Mouse (Mus musculus) neural tube, embryonic 13.5 days (tissue): ENCODE measurements around the gene Ccdc159. TPM values are rescaled to one million over a fixed set of nuclear protein-coding genes. Genes with fewer than 3 reads are reported as not detected.

Source experiments
- ATAC-seq: fragments of 200-750 bp; cut with Nextera tagmentation; 2 replicates; pipeline ENCODE4 v1.8.0; 2017; ENCODE audit warnings: low read depth, mild to moderate bottlenecking, moderate TSS enrichment, moderate library complexity
- H3K27ac ChIP-seq: fragments of 300-500 bp; sonication (generic); replicated peaks from 2 replicates; pipeline ENCODE4 v1.5.1; 2015; ENCODE audit warnings: moderate library complexity, mild to moderate bottlenecking, inconsistent platforms
- H3K27me3 ChIP-seq: fragments of 300-500 bp; sonication (generic); 2 replicates; pipeline ENCODE4 v1.6.1; 2015; ENCODE audit warnings: mild to moderate bottlenecking, inconsistent platforms
- H3K36me3 ChIP-seq: fragments of 300-500 bp; sonication (generic); 2 replicates; pipeline ENCODE4 v1.6.1; 2015; ENCODE audit warnings: mild to moderate bottlenecking, inconsistent platforms
- H3K4me1 ChIP-seq: fragments of 300-500 bp; sonication (generic); replicated peaks from 2 replicates; pipeline ENCODE4 v1.6.1; 2015; ENCODE audit warnings: inconsistent platforms
- H3K4me2 ChIP-seq: fragments of 300-500 bp; sonication (generic); 2 replicates; pipeline ENCODE4 v1.6.1; 2015; ENCODE audit warnings: inconsistent platforms, mild to moderate bottlenecking, moderate library complexity
- H3K4me3 ChIP-seq: fragments of 300-500 bp; sonication (generic); 2 replicates; pipeline ENCODE4 v1.5.1; 2015; ENCODE audit warnings: mild to moderate bottlenecking, inconsistent platforms
- H3K9ac ChIP-seq: fragments of 300-500 bp; sonication (generic); 2 replicates; pipeline ENCODE4 v1.6.1; 2015; ENCODE audit warnings: moderate library complexity, mild to moderate bottlenecking, inconsistent platforms
- H3K9me3 ChIP-seq: fragments of 300-500 bp; sonication (generic); 2 replicates; pipeline ENCODE4 v1.6.1; 2016; ENCODE audit warnings: inconsistent platforms
- WGBS: fragments of 180-500 bp; shearing (Covaris S2); methylation state at CpG from one replicate; pipeline ENCODE4 v1.1.7; 2015; 5-methylcytosine and 5-hydroxymethylcytosine counted together
- polyA plus RNA-seq: library from polyadenylated mRNA; unstranded; fragments of >200 nt; fragmentation: Nextera tagmentation; extraction: Ambion mirVana; gene quantifications from 2 replicates; pipeline ENCODE4 v1.2.1, GENCODE M21; 2015

Gene Ccdc159
- polyA plus RNA-seq, 1 experiment from 2014 or later = 7.6 TPM

DNA sequence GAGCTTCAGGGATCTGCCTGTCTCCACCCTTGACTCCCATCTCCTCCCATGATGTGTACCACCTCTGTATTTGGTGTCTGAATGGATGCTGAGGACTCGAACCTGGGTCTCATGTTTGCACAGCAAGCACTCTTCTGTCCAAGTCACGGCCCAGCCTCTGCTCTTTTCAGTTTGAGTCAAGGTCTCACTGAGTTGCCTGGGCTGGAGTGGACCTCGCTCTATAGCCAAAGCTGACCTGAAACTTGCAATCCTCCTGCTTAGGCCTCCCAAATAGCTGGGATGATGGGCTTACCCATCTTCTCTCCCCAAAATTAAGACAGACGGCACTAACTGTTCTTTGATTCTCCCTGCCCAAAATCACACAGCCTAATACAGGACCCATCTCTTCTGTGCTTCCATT, 4.2 kb upstream of the Ccdc159 start:
- no peaks in the 10 kb centered on the region for H3K27me3 ChIP-seq
- peaks cover 7% of the 10 kb centered on the region; the same call in 1 of the 2 replicates for H3K36me3 ChIP-seq
- H3K4me3 ChIP-seq = no peak overlapping the region
- no peak overlapping the region for H3K27ac ChIP-seq
- WGBS = 85% methylated on average over 4 of the region's 4 CpGs
- H3K9me3 ChIP-seq = no peaks in the 10 kb centered on the region
- no peak for ATAC-seq
- H3K4me1 ChIP-seq = peaks cover 22% of the 10 kb centered on the region
- no peak overlapping the region for H3K9ac ChIP-seq
- H3K4me2 ChIP-seq = no peak overlapping the region

GRCm38 (mm10) chr9:21923490-21924098, 3.7 kb upstream of the Ccdc159 start:
- WGBS = 81% methylated on average over 3 of the region's 3 CpGs
- H3K4me3 ChIP-seq = no peak overlapping the region
- peaks cover 7% of the 10 kb centered on the region; the same call in 1 of the 2 replicates for H3K36me3 ChIP-seq
- H3K4me1 ChIP-seq = peaks cover 16% of the 10 kb centered on the region
- H3K27me3 ChIP-seq = no peaks in the 10 kb centered on the region
- H3K9me3 ChIP-seq = no peaks in the 10 kb centered on the region
- no peak overlapping the region for H3K27ac ChIP-seq
- ATAC-seq = no peak
- no peak overlapping the region for H3K4me2 ChIP-seq
- no peak overlapping the region for H3K9ac ChIP-seq

- Histone ChIP-seq H3K4me1 (peaks cover 16% of the 10 kb centered on the region), H3K4me3 (no peak overlapping the region), H3K4me2 (no peak overlapping the region), H3K9ac (no peak overlapping the region), H3K27ac (no peak overlapping the region), H3K27me3 (no peaks in the 10 kb centered on the region), H3K9me3 (no peaks in the 10 kb centered on the region), H3K36me3 (peaks cover 7% of the 10 kb centered on the region; the same call in 1 of the 2 replicates)
- WGBS = 76% methylated on average over 6 of the region's 6 CpGs
- no peak for ATAC-seq
These were observed 3.2 kb upstream of the Ccdc159 start for GRCm38 (mm10) chr9:21924099-21924493.

DNA sequence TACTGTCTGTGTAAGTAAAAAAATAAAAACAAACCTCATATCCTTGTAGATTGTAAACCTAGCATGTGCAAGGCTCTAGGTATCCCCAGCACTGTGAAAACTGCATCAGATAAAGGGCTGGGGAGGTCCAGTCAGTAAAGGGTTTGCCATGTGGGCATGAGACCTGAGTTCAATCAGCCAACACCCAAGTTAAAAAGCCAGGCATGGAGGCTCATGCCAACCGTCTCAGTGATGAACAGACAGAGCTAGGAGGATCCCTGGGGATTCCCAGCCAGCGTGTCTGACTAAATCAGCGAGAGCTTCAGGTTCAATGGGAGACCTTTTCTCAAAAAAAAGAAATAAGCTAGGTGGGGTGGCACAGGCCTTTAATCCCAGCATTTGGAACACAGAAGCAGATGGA, 2.2 kb upstream of the Ccdc159 start:
- ATAC-seq = no peak
- Histone ChIP-seq H3K36me3 (peaks cover 7% of the 10 kb centered on the region; the same call in 1 of the 2 replicates), H3K27ac (no peak overlapping the region), H3K4me3 (no peak overlapping the region), H3K9me3 (no peaks in the 10 kb centered on the region), H3K4me1 (peaks cover 16% of the 10 kb centered on the region), H3K9ac (no peak overlapping the region), H3K4me2 (no peak overlapping the region), H3K27me3 (no peaks in the 10 kb centered on the region)
- 80% methylated on average over 3 of the region's 3 CpGs for WGBS

DNA sequence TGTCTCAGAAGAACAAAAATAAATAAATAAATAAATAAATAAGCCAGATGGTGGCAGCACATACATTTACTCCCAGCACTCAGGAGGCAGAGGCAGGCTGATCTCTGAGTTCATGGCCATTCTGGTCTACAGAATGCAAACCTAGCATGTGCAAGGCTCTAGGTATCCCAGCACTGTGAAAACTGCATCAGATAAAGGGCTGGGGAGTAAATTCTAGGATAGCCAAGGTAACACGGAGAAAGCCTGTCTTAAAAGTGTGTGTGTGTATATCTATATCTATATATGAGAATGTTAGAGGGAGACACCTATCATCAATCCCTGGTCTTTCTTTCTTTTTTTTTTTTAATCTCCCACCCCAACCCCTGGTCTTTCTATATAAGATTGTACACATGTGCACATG, 1.8 kb upstream of the Ccdc159 start:
- WGBS = 100% methylated on average over 1 of the region's 1 CpGs
- Histone ChIP-seq H3K4me2 (no peak overlapping the region), H3K4me1 (peaks cover 16% of the 10 kb centered on the region), H3K36me3 (peaks cover 7% of the 10 kb centered on the region; the same call in 1 of the 2 replicates), H3K9ac (no peak overlapping the region), H3K27ac (no peak overlapping the region), H3K27me3 (no peaks in the 10 kb centered on the region), H3K9me3 (no peaks in the 10 kb centered on the region), H3K4me3 (no peak overlapping the region)
- no peak for ATAC-seq

DNA sequence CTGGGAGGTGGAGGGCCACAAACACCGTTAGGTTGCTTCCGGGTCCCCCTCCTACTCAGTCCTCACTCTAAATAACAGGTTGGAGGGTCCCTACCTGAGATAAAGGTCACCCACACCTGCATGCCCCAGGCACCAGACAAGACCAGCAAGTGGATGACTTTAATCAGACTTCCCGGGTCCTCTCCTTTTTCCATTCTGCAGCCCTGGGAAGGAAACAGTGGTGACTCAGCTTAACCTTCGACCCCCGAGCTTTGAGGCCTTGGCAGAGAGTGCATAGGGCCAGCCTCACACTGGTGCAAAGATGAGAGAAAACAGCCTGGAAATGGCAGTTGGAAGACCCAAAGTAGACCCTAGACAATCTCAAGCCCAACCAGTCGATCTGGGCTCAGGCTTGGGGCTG, 1.1 kb upstream of the Ccdc159 start:
- ATAC-seq = no peak
- Histone ChIP-seq H3K27ac (no peak overlapping the region), H3K4me1 (peaks cover 16% of the 10 kb centered on the region), H3K4me2 (peak overlapping the region; percentile 67), H3K36me3 (peaks cover 7% of the 10 kb centered on the region; the same call in 1 of the 2 replicates), H3K9me3 (no peaks in the 10 kb centered on the region), H3K27me3 (no peaks in the 10 kb centered on the region), H3K4me3 (peak overlapping the region; percentile 52), H3K9ac (peak overlapping the region; percentile 79)
- 81% methylated on average over 6 of the region's 6 CpGs for WGBS

GRCm38 (mm10) chr9:21926784-21927183, 487 bp upstream of the Ccdc159 start:
- Histone ChIP-seq H3K9ac (peak overlapping the region; percentile 79), H3K27ac (peak overlapping the region; percentile 71), H3K36me3 (peaks cover 7% of the 10 kb centered on the region; the same call in 1 of the 2 replicates), H3K4me1 (peaks cover 16% of the 10 kb centered on the region), H3K4me3 (peak overlapping the region; percentile 52), H3K9me3 (no peaks in the 10 kb centered on the region), H3K27me3 (no peaks in the 10 kb centered on the region), H3K4me2 (peak overlapping the region; percentile 67)
- WGBS = 3% methylated on average over 6 of the region's 6 CpGs
- peak; percentile 15; the same call in 1 of the 2 replicates for ATAC-seq

DNA sequence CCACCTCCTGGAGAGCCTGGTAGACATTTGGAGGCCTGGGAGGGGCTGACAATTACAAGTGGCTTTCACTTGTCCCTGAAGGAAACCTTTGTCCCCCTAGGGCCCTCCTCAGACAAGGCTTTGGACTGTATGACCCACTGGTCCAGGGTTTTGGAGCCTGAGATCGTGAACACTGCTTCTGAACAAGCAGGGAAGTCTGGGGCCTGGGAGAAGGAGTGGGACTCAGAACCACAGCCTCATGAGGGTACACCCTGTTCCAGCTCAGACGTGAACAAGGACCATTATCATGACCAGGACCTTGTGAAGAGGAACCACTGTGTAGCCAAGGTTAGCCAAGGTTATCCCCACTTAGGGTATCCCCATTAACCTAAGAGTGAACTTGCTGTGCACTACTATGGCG, 1.9 kb downstream of the Ccdc159 start:
- peaks cover 12% of the 10 kb centered on the region for H3K4me1 ChIP-seq
- no peak overlapping the region for H3K27ac ChIP-seq
- no peaks in the 10 kb centered on the region for H3K9me3 ChIP-seq
- H3K4me3 ChIP-seq = no peak overlapping the region
- H3K36me3 ChIP-seq = peaks cover 7% of the 10 kb centered on the region; the same call in 1 of the 2 replicates
- ATAC-seq = no peak
- H3K9ac ChIP-seq = no peak overlapping the region
- 67% methylated on average over 3 of the region's 3 CpGs for WGBS
- no peaks in the 10 kb centered on the region for H3K27me3 ChIP-seq
- no peak overlapping the region for H3K4me2 ChIP-seq

GRCm38 (mm10) chr9:21932006-21932405, 4.7 kb downstream of the Ccdc159 start:
- no peak overlapping the region for H3K27ac ChIP-seq
- no peaks in the 10 kb centered on the region for H3K27me3 ChIP-seq
- 59% methylated on average over 2 of the region's 2 CpGs for WGBS
- H3K36me3 ChIP-seq = no peaks in the 10 kb centered on the region
- no peaks in the 10 kb centered on the region for H3K9me3 ChIP-seq
- no peak overlapping the region for H3K9ac ChIP-seq
- H3K4me2 ChIP-seq = no peak overlapping the region
- ATAC-seq = no peak
- no peak overlapping the region for H3K4me3 ChIP-seq
- peaks cover 4% of the 10 kb centered on the region; the same call in 1 of the 2 replicates for H3K4me1 ChIP-seq

DNA sequence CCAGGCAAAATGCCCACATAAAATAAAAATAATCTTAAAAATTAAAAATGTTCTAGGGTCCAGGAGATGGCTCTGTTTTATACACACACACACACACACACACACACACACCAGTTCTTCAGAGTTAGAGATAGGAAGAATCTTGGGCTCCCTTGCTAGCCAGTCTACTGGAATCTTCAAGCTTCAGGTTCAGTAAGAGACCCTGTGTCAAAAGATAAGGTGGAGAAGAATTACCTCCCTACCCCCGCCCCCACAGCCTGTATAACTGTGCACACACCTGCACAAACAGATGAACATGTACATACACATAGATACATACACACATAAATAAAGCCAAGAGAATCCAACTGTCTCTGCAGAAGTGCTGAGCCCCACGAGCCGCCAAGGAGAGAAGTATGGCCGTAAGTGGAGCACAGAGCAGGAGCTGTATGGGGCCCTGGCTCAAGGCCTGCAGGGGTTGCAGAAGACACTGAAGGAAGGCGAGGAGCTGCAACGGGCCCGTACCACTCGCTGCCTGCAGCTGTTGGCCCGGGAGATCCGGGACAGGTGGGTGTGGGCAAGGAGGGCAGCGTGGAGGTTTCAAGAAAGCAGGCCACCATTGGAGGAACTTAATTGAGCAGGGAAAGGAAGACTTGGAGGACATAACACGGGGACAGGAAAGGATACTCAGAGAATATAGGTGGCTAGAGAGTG, 5.3 kb downstream of the Ccdc159 start:
- Histone ChIP-seq H3K27ac (no peak overlapping the region), H3K4me2 (no peak overlapping the region), H3K4me3 (no peak overlapping the region), H3K9ac (no peak overlapping the region), H3K36me3 (no peaks in the 10 kb centered on the region), H3K9me3 (no peaks in the 10 kb centered on the region), H3K4me1 (peaks cover 7% of the 10 kb centered on the region), H3K27me3 (no peaks in the 10 kb centered on the region)
- no peak for ATAC-seq
- WGBS = 64% methylated on average over 12 of the region's 12 CpGs

GRCm38 (mm10) chr9:21934021-21934420, 6.8 kb downstream of the Ccdc159 start:
- Histone ChIP-seq H3K27me3 (no peaks in the 10 kb centered on the region), H3K9me3 (no peaks in the 10 kb centered on the region), H3K4me3 (no peak overlapping the region), H3K9ac (no peak overlapping the region), H3K36me3 (peaks cover 1% of the 10 kb centered on the region; the same call in 1 of the 2 replicates), H3K27ac (no peak overlapping the region), H3K4me1 (peaks cover 21% of the 10 kb centered on the region), H3K4me2 (no peak overlapping the region)
- ATAC-seq = no peak
- WGBS = 93% methylated on average over 12 of the region's 12 CpGs

DNA sequence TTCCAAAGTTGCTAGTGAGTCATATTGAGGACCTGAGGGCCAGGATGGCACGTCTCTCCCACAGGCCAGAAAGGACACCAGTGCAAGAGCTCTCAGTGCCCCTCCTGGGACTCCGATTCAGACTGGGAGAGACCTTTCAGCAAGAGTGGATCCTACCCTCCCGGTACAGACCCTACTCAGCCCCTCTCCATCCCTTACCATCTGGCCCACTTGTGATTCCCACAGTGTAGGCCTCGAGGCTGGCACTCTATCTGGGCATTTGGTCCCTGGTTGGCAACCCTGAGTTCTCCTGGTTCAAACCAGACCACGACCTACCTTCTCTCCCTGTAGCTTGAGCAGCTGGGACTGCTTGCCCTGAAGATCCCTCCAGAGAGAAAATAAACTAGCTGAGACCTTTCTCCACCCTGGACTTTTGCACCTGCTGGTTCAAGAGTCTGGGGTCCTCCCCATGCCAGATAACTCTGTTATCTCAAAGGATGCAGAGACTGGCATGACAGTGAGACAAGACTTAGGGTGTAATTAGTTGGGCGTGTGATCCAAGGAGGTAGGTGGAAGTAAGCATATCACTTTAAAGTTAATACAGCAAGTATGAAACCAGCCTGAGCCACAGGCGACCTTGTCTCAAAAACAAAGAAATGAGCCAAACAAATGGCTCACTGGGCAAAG, 8.3 kb downstream of the Ccdc159 start:
- H3K9ac ChIP-seq = no peak overlapping the region
- peaks cover 25% of the 10 kb centered on the region for H3K4me1 ChIP-seq
- H3K27ac ChIP-seq = no peak overlapping the region
- 87% methylated on average over 7 of the region's 7 CpGs for WGBS
- H3K27me3 ChIP-seq = no peaks in the 10 kb centered on the region
- H3K4me3 ChIP-seq = no peak overlapping the region
- H3K36me3 ChIP-seq = peaks cover 15% of the 10 kb centered on the region
- H3K9me3 ChIP-seq = no peaks in the 10 kb centered on the region
- no peak overlapping the region for H3K4me2 ChIP-seq
- no peak for ATAC-seq
